Mouse (Mus musculus): ENCODE measurements around the gene Ccdc57. TPM values are rescaled to one million over a fixed set of nuclear protein-coding genes. Genes with fewer than 3 reads are reported as not detected.

Gene Ccdc57
- polyA plus RNA-seq, 1 experiment from 2014 or later: 6.4 TPM

DNA sequence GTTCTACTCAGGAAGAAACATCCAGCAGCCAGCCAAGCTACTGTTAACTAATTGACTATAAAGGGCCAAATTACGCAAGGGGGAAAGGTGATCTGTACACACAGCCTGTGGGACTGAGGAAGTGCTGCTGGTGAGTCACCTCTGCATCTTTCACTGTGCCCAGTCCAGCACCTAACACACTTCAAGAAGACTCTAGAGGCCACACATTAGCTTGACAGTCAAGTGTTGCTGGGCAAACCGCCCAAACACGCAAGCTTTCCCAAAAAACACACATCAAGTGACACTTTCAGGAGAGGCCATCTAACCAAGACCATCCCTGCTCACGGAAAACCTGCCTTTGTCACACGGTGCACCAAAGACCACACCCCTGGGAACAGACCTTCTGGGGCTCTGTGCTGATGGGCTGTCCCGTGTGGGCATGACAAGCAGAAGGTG lies 34.5 kb downstream of the Ccdc57 start:
- Histone ChIP-seq H3K9ac (no peak overlapping the region), H3K9me3 (no peaks in the 10 kb centered on the region), H3K4me3 (no peak overlapping the region), H3K27ac (no peak overlapping the region), H3K4me1 (no peaks in the 10 kb centered on the region), H3K27me3 (no peaks in the 10 kb centered on the region), H3K36me3 (peaks cover 69% of the 10 kb centered on the region), H3K4me2 (replicated peaks) (no peak overlapping the region)
- no peak for ATAC-seq (ENCODE audit: low FRiP score, low read depth)
- 87% methylated on average over 6 of the region's 6 CpGs for WGBS

DNA sequence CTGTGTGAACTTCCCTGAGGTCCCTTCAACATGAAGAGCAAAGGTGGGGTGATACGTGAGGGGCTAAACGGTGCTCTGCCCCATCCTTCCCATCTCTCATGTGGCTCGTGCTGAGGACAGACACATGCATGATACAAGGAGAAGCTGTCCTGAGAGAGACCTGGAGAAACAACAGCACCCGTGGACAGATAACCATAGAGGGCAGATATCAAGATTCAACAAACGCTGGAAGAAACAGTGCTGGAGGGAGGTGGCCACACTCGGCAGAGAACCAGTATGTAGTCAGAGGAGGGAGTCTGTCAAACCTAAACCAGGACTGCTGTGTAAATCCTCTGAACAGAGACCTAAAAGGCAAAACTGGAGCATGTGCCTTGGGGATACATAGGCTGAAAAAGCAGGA lies 37.2 kb downstream of the Ccdc57 start:
- Histone ChIP-seq H3K27ac (no peak overlapping the region), H3K4me1 (no peaks in the 10 kb centered on the region), H3K9ac (no peak overlapping the region), H3K27me3 (no peaks in the 10 kb centered on the region), H3K9me3 (no peaks in the 10 kb centered on the region), H3K4me2 (replicated peaks) (no peak overlapping the region), H3K4me3 (no peak overlapping the region), H3K36me3 (peaks cover 64% of the 10 kb centered on the region)
- 90% methylated on average over 6 of the region's 6 CpGs for WGBS
- ATAC-seq (ENCODE audit: low FRiP score, low read depth): no peak

DNA sequence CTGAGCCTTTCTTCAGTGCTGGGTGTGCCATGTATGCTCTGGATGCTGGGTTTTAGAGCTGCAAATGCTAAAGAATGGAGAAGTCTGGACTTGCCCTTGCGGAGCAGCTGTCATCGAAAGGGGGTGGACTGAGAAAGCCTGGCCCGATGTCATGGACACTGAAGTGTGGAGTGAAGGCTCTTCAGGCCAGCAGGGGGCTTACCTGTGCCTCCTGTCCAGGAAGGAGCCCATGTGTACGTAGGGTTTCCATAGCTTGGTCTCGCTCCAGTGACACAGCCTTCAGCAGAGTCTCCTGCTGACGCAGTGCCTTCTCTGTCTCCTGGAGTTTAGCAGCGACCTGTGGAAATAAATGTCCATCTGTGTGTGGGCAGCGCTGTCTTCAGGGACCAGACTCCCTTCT lies 38.3 kb downstream of the Ccdc57 start:
- Histone ChIP-seq H3K4me2 (replicated peaks) (no peak overlapping the region), H3K27me3 (no peaks in the 10 kb centered on the region), H3K4me3 (no peak overlapping the region), H3K9me3 (no peaks in the 10 kb centered on the region), H3K27ac (no peak overlapping the region), H3K4me1 (no peaks in the 10 kb centered on the region), H3K36me3 (peaks cover 74% of the 10 kb centered on the region), H3K9ac (no peak overlapping the region)
- WGBS: 83% methylated on average over 8 of the region's 8 CpGs
- no peak for ATAC-seq (ENCODE audit: low FRiP score, low read depth)

DNA sequence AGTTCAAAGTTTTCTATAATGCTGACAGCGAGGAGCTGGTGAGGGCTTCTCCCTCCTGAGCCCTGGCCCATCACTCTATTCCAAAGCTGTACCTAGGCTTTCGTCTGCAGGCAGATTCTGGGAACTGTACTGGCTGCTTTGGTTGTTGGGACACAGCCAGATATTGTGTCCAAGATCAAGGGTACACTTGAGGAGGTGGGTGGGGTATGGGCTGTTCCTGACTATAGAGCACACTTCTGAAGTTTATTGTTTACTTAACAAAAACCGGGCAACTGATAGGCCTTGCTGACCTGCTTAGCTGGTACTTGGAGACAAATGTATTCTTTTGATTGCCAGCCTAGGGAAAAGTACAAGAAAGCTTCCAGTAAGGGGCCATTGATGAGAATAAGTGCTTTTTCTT lies 43.5 kb downstream of the Ccdc57 start:
- no peak overlapping the region for H3K27ac ChIP-seq
- H3K4me2 ChIP-seq (replicated peaks): no peak overlapping the region
- no peak overlapping the region for H3K4me3 ChIP-seq
- H3K9ac ChIP-seq: no peak overlapping the region
- H3K9me3 ChIP-seq: peaks cover 8% of the 10 kb centered on the region
- no peak for ATAC-seq (ENCODE audit: low FRiP score, low read depth)
- WGBS: 84% methylated on average over 3 of the region's 3 CpGs
- H3K36me3 ChIP-seq: peaks cover 82% of the 10 kb centered on the region
- no peaks in the 10 kb centered on the region for H3K27me3 ChIP-seq
- no peaks in the 10 kb centered on the region for H3K4me1 ChIP-seq

DNA sequence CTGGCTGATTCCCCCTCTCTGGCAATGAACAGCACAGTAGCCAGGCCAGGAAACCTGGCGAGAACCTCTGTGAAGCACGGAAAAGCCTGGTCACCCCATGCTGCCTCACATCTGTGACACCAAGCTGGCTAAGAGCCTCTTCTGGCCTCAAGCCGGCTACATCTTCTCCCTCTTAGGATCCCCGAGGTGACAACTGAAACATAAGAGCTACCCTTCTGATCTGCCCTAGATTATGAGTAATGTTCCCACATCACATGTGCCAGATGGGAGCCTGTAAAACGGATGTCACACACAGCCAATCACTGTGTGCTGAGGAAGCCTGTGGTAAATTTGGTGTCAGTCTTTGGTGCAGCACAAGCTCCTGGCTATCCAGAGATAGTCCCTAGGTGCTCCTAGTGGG lies 44.0 kb downstream of the Ccdc57 start:
- no peak for ATAC-seq (ENCODE audit: low FRiP score, low read depth)
- 90% methylated on average over 5 of the region's 5 CpGs for WGBS

DNA sequence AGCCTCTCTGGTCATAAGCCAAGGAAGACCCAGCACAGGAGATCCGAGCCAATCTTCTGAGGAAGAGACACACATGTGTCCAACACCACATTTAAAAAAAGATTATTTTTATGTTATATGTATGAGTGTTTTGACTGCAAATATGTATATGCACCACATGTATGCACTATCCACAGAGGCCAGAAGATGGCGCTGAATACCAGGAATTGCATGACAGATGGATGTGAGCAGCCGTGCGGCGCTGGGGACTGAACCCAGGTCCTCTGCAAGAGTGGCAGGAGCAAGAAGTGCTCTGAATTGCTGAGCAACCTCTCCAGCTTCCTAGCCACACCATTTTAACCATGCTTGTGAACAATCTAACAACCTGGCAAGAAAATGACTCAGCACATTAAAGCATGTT lies 45.2 kb downstream of the Ccdc57 start:
- H3K4me3 ChIP-seq: no peak overlapping the region
- no peaks in the 10 kb centered on the region for H3K4me1 ChIP-seq
- H3K9me3 ChIP-seq: peaks cover 8% of the 10 kb centered on the region
- no peak overlapping the region for H3K9ac ChIP-seq
- H3K27me3 ChIP-seq: no peaks in the 10 kb centered on the region
- H3K27ac ChIP-seq: no peak overlapping the region
- no peak for ATAC-seq (ENCODE audit: low FRiP score, low read depth)
- no peak overlapping the region for H3K4me2 ChIP-seq (replicated peaks)
- WGBS: 87% methylated on average over 5 of the region's 5 CpGs
- H3K36me3 ChIP-seq: peaks cover 82% of the 10 kb centered on the region

More for the DNA sequence above, 44.0 kb downstream of the Ccdc57 start:
- Histone ChIP-seq H3K36me3 (peaks cover 82% of the 10 kb centered on the region), H3K27me3 (no peaks in the 10 kb centered on the region), H3K4me3 (no peak overlapping the region), H3K4me1 (no peaks in the 10 kb centered on the region), H3K9me3 (peaks cover 8% of the 10 kb centered on the region), H3K9ac (no peak overlapping the region), H3K27ac (no peak overlapping the region), H3K4me2 (replicated peaks) (no peak overlapping the region)

DNA sequence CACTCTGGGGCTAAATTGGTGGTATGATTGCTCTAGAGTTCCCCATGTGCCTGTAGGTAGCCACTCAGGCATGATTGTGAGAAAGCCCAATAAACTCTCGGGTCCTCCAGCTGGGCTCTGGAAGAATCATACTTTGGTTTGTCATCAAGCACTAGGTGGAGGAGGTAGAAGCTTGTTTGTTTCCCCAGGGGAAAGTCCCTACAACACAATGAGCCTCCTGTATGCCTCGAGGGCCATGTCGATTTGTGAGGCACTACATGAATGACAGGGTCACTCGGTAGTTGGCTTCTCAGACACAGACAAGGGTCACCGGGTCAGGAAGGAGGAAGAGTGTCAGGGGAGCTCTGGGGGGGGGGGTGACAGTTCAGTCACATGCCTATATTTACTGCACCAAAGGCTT lies 46.2 kb downstream of the Ccdc57 start:
- WGBS: 82% methylated on average over 5 of the region's 5 CpGs
- no peak overlapping the region for H3K4me3 ChIP-seq
- H3K9me3 ChIP-seq: peaks cover 8% of the 10 kb centered on the region
- no peaks in the 10 kb centered on the region for H3K4me1 ChIP-seq
- ATAC-seq (ENCODE audit: low FRiP score, low read depth): no peak
- no peak overlapping the region for H3K9ac ChIP-seq
- H3K27ac ChIP-seq: no peak overlapping the region
- H3K27me3 ChIP-seq: no peaks in the 10 kb centered on the region
- H3K36me3 ChIP-seq: peaks cover 80% of the 10 kb centered on the region
- H3K4me2 ChIP-seq (replicated peaks): no peak overlapping the region

DNA sequence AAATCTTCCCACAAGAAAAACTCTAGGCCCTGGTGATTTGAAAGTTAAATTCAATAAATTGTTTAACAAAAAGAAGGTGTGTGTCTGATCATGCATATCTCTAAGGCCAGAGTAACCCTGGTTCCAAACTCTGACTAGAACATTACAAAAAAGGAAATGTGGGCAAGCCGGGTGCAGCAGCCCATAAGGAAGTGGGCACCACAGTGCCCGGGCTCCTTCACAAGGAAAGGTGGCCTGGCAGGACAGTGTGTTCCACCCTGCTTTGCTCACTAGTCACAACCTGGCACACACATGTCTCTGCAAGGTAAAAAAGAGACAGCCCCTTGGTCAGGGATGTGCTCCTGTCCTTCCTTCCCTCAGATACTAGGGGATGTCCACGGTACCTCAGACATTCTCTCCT lies 49.1 kb downstream of the Ccdc57 start:
- no peak for ATAC-seq (ENCODE audit: low FRiP score, low read depth)
- Histone ChIP-seq H3K36me3 (peaks cover 71% of the 10 kb centered on the region), H3K4me1 (no peaks in the 10 kb centered on the region), H3K27me3 (no peaks in the 10 kb centered on the region), H3K9me3 (peaks cover 8% of the 10 kb centered on the region), H3K9ac (no peak overlapping the region), H3K27ac (no peak overlapping the region), H3K4me2 (replicated peaks) (no peak overlapping the region), H3K4me3 (no peak overlapping the region)
- WGBS: 89% methylated on average over 3 of the region's 3 CpGs

DNA sequence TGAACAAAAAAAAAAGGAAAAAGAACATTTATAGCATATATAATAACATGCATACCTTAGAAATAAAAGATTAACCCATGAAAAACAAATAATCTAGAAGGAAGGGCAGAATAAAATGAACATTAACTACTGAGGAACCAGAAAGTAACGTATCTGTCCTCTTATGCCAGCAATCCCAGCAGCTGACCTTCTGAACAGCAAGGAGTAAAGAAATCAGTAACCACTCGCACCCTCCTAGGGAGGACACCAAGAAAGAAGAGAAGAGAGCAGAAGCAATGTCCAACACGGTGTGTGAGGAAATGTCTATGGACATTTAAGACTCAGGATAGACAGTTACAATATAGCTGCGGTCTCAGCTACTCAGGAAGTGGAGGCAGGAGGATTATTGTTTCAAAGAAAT lies 49.7 kb downstream of the Ccdc57 start:
- ATAC-seq (ENCODE audit: low FRiP score, low read depth): no peak
- Histone ChIP-seq H3K9ac (no peak overlapping the region), H3K27me3 (no peaks in the 10 kb centered on the region), H3K4me2 (replicated peaks) (no peak overlapping the region), H3K4me3 (no peak overlapping the region), H3K4me1 (no peaks in the 10 kb centered on the region), H3K27ac (no peak overlapping the region), H3K36me3 (peaks cover 68% of the 10 kb centered on the region), H3K9me3 (peaks cover 6% of the 10 kb centered on the region)
- WGBS: 87% methylated on average over 4 of the region's 4 CpGs

DNA sequence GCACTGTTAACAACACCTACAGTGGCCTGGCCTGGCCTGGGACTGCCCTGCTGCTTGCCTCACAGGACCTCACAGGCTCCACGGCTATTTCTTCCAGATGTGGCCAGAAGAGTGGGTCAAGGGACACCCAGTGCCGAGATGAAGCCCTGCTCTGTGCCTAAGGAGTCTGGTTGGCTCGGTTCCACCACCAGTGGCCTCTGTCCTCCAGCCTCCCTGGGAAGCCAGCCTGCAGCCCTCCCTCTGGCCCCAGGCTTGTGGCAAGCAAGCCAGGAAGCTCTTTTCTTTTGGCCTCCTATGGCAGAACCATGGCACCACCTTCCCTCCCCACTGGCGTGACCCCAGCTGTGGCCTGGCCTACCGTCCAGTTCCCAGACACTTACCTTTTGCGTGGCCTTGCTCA lies 59.5 kb downstream of the Ccdc57 start:
- Histone ChIP-seq H3K4me1 (0 out of 2 replicates have a peak, but pooled peaks cover 4% of the 10 kb centered on the region), H3K27ac (no peak overlapping the region), H3K36me3 (peaks cover 18% of the 10 kb centered on the region), H3K9ac (no peak overlapping the region), H3K27me3 (no peaks in the 10 kb centered on the region), H3K4me3 (no peak overlapping the region), H3K9me3 (no peaks in the 10 kb centered on the region), H3K4me2 (replicated peaks) (no peak overlapping the region)
- WGBS: 73% methylated on average over 6 of the region's 6 CpGs
- no peak for ATAC-seq (ENCODE audit: low FRiP score, low read depth)

DNA sequence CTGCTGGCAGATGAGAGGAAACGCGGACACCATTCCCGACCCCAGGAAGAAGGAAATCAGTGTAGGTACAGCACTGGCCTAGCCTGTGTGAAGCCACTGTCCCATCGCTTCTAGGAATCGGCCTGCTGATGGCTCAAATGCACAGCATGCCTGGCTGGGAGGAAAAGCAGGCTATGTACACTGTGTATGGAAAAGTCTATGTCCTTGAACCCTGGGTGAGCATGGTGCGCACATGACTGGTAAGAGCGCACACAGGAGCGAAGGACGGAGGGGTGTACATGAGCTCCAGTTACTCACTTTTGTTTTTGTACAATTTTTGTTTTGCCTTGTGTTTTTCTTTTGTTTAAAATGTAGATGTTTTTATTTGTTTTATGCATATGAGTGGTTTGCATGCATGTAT lies 61.2 kb downstream of the Ccdc57 start:
- Histone ChIP-seq H3K9me3 (no peaks in the 10 kb centered on the region), H3K27me3 (no peaks in the 10 kb centered on the region), H3K4me1 (0 out of 2 replicates have a peak, but pooled peaks cover 4% of the 10 kb centered on the region), H3K36me3 (peaks cover 7% of the 10 kb centered on the region; the same call in 1 of the 2 replicates), H3K4me3 (no peak overlapping the region), H3K4me2 (replicated peaks) (no peak overlapping the region), H3K27ac (no peak overlapping the region), H3K9ac (no peak overlapping the region)
- WGBS: 93% methylated on average over 9 of the region's 9 CpGs
- no peak for ATAC-seq (ENCODE audit: low FRiP score, low read depth)

DNA sequence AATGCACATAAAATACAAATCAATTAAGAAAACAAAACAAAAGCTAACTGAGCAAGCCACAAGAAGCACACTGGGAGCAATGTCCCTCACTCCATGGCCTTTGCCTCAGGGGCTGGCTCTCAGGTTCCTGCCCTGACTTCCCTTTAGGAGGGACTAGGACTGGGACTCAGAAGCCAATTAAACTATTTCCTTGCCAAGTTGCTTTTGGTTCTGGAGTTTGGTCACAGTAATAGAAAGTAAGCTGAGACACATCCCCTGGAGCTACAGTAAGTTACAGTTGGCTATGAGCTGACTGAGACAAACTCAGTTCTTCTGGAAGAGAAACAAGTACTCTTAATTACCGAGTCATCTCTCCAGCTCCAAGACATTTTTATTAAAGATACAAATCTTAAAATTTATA lies 66.9 kb downstream of the Ccdc57 start:
- Histone ChIP-seq H3K27me3 (no peaks in the 10 kb centered on the region), H3K9me3 (no peaks in the 10 kb centered on the region), H3K4me1 (no peaks in the 10 kb centered on the region), H3K4me2 (replicated peaks) (no peak overlapping the region), H3K27ac (no peak overlapping the region), H3K36me3 (peaks cover 27% of the 10 kb centered on the region), H3K9ac (no peak overlapping the region), H3K4me3 (no peak overlapping the region)
- no peak for ATAC-seq (ENCODE audit: low FRiP score, low read depth)
- WGBS: 78% methylated on average over 1 of the region's 1 CpGs

DNA sequence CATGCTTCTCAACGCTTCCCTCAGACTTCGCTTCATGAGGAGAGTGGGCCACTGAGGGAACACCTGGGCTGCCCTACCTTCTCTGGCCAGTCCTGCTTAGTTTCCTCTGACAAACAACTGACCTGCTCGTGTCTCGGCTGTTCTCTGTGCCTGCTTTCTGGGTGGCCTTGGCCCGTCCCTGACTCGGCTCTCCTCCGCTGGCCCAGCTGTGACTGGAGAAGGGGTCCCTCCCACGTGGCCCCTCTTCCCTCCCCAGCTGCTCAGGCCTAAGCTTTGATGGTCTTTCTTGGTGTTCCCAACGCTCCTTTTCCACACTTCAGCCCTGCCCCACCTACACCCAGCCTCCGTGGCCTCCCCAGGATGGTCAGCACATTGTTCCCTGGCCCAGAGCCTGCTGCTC lies 69.9 kb downstream of the Ccdc57 start:
- H3K9me3 ChIP-seq: no peaks in the 10 kb centered on the region
- 67% methylated on average over 10 of the region's 10 CpGs for WGBS
- H3K9ac ChIP-seq: no peak overlapping the region
- no peaks in the 10 kb centered on the region for H3K27me3 ChIP-seq
- no peak overlapping the region for H3K4me3 ChIP-seq
- peaks cover 50% of the 10 kb centered on the region for H3K36me3 ChIP-seq
- H3K4me1 ChIP-seq: no peaks in the 10 kb centered on the region
- no peak for ATAC-seq (ENCODE audit: low FRiP score, low read depth)
- no peak overlapping the region for H3K27ac ChIP-seq
- no peak overlapping the region for H3K4me2 ChIP-seq (replicated peaks)

Measured in limb, embryonic 13.5 days (tissue).